In genomic region chr4:95443854-95444811, GRCm38 (mm10) we compare ENCODE assay signal across 12 mouse cellular contexts.
DNase-seq lines count a peak whose midpoint lies in the region; ATAC-seq and TF ChIP-seq lines count a peak whose summit lies in the region.
"Had no signal": no experiment of that assay in that cellular context is flagged by ENCODE, and none has a peak within 500 bp of the region (broad histone marks: within the 10 kb centered on the region; RNA-seq: fewer than 3 reads in every experiment).

No protein-coding gene starts in this region.

- DNase-seq in neural tube, embryonic 11.5 days (ENCODE audit: low spot score), result peak; percentile 13
- peak; percentile 88 to 91 for DNase-seq in kidney, adult 8-10 months
- peak; percentile 19 for DNase-seq in liver, postnatal 0 days
- no peak for DNase-seq in heart, embryonic 10.5 days (ENCODE audit: low spot score)
- no peak for DNase-seq in cerebellum, adult 11-12 months
- no peak for DNase-seq in spleen, postnatal 14 days (ENCODE audit: low spot score in 2 of 2)

- H3K9me3 ChIP-seq in neural tube, embryonic 11.5 days (ENCODE audit: control insufficient read depth, low read length), result no peaks in the 10 kb centered on the region
- no peaks in the 10 kb centered on the region for H3K9me3 ChIP-seq in neural tube, embryonic 15.5 days (replicated peaks)
- no peaks in the 10 kb centered on the region for H3K9me3 ChIP-seq in liver, postnatal 0 days (ENCODE audit: low read length)
- H3K9me3 ChIP-seq in heart, embryonic 10.5 days, result no peaks in the 10 kb centered on the region
- H3K9me3 ChIP-seq: heart, embryonic 12.5 days; hindbrain, embryonic 13.5 days; midbrain, embryonic 15.5 days had no signal

- H3K27ac ChIP-seq in neural tube, embryonic 11.5 days (ENCODE audit: low read depth, low read length), result no peak overlapping the region
- H3K27ac ChIP-seq in neural tube, embryonic 15.5 days (replicated peaks), result no peak overlapping the region
- H3K27ac ChIP-seq in liver, postnatal 0 days (ENCODE audit: low read depth), result no peak overlapping the region
- no peak overlapping the region for H3K27ac ChIP-seq in heart, embryonic 10.5 days
- H3K27ac ChIP-seq: hindbrain, embryonic 13.5 days; liver, embryonic 14.5 days; midbrain, embryonic 15.5 days had no signal

- TF ChIP-seq EP300 in liver, postnatal 0 days (IDR thresholded peaks at IDR 0.05; ENCODE audit: low read depth), result no peak

- no peaks in the 10 kb centered on the region for H3K36me3 ChIP-seq in neural tube, embryonic 11.5 days (ENCODE audit: control insufficient read depth, insufficient read depth, low read length)
- no peaks in the 10 kb centered on the region for H3K36me3 ChIP-seq in neural tube, embryonic 15.5 days
- H3K36me3 ChIP-seq in liver, postnatal 0 days (replicated peaks; ENCODE audit: insufficient read depth, low read length), result no peaks in the 10 kb centered on the region
- no peaks in the 10 kb centered on the region for H3K36me3 ChIP-seq in heart, embryonic 10.5 days
- H3K36me3 ChIP-seq: heart, embryonic 12.5 days; hindbrain, embryonic 13.5 days; midbrain, embryonic 15.5 days had no signal

- TF ChIP-seq CTCF in liver, postnatal 0 days (IDR thresholded peaks at IDR 0.05; ENCODE audit: low read depth), result no peak

- no peaks in the 10 kb centered on the region for H3K4me1 ChIP-seq in neural tube, embryonic 11.5 days (ENCODE audit: control insufficient read depth, insufficient read depth, low read length)
- no peaks in the 10 kb centered on the region for H3K4me1 ChIP-seq in neural tube, embryonic 15.5 days
- no peaks in the 10 kb centered on the region for H3K4me1 ChIP-seq in liver, postnatal 0 days (ENCODE audit: insufficient read depth)
- H3K4me1 ChIP-seq in heart, embryonic 10.5 days, result no peaks in the 10 kb centered on the region
- H3K4me1 ChIP-seq: heart, embryonic 12.5 days; hindbrain, embryonic 13.5 days; midbrain, embryonic 15.5 days had no signal

- H3K9ac ChIP-seq in neural tube, embryonic 11.5 days (ENCODE audit: low read length), result no peak overlapping the region
- H3K9ac ChIP-seq in neural tube, embryonic 15.5 days (replicated peaks), result no peak overlapping the region
- no peak overlapping the region for H3K9ac ChIP-seq in liver, postnatal 0 days (replicated peaks)
- H3K9ac ChIP-seq: heart, embryonic 12.5 days; hindbrain, embryonic 13.5 days; liver, embryonic 14.5 days; midbrain, embryonic 15.5 days had no signal

- WGBS in neural tube, embryonic 11.5 days, result 51% methylated on average over 12 of the region's 12 CpGs
- 51% methylated on average over 12 of the region's 12 CpGs for WGBS in neural tube, embryonic 15.5 days
- WGBS in liver, postnatal 0 days (ENCODE audit: insufficient replicate concordance), result 58% methylated on average over 12 of the region's 12 CpGs
- 62% methylated on average over 12 of the region's 12 CpGs for WGBS in heart, embryonic 10.5 days

- H3K4me2 ChIP-seq in neural tube, embryonic 11.5 days (ENCODE audit: low read depth), result no peak overlapping the region
- no peak overlapping the region for H3K4me2 ChIP-seq in neural tube, embryonic 15.5 days
- H3K4me2 ChIP-seq in liver, postnatal 0 days (ENCODE audit: low read depth, low read length), result no peak overlapping the region
- H3K4me2 ChIP-seq: heart, embryonic 12.5 days; hindbrain, embryonic 13.5 days; midbrain, embryonic 15.5 days had no signal

- no peak for ATAC-seq in neural tube, embryonic 11.5 days (ENCODE audit: insufficient read depth, low FRiP score, low TSS enrichment)
- no peak for ATAC-seq in neural tube, embryonic 15.5 days (ENCODE audit: low FRiP score)
- ATAC-seq in liver, postnatal 0 days, result no peak
- ATAC-seq: midbrain, embryonic 15.5 days had no signal

- H3K27me3 ChIP-seq in neural tube, embryonic 11.5 days (ENCODE audit: control insufficient read depth, insufficient read depth, low read length), result no peaks in the 10 kb centered on the region
- H3K27me3 ChIP-seq in neural tube, embryonic 15.5 days (replicated peaks), result no peaks in the 10 kb centered on the region
- no peaks in the 10 kb centered on the region for H3K27me3 ChIP-seq in liver, postnatal 0 days (ENCODE audit: insufficient read depth, low read length)
- H3K27me3 ChIP-seq in heart, embryonic 10.5 days (ENCODE audit: insufficient read depth, poor library complexity, severe bottlenecking), result no peaks in the 10 kb centered on the region
- H3K27me3 ChIP-seq: CH12.LX; heart, embryonic 12.5 days; hindbrain, embryonic 13.5 days; midbrain, embryonic 15.5 days had no signal

- H3K4me3 ChIP-seq in neural tube, embryonic 11.5 days (ENCODE audit: low read depth, low read length), result no peak overlapping the region
- H3K4me3 ChIP-seq in neural tube, embryonic 15.5 days (replicated peaks), result no peak overlapping the region
- H3K4me3 ChIP-seq in liver, postnatal 0 days (ENCODE audit: low read depth, low read length), result no peak overlapping the region
- H3K4me3 ChIP-seq in heart, embryonic 10.5 days, result no peak overlapping the region
- H3K4me3 ChIP-seq: heart, embryonic 12.5 days; hindbrain, embryonic 13.5 days; midbrain, embryonic 15.5 days had no signal

Comparison
In these comparisons a context has a peak if more than half of its experiments do, and no peak if none do; other contexts are left out.
1. DNase-seq: peak in neural tube, embryonic 11.5 days (single experiment), kidney, adult 8-10 months (2 of 2) and liver, postnatal 0 days (single experiment); none in heart, embryonic 10.5 days (single experiment), cerebellum, adult 11-12 months (single experiment) and spleen, postnatal 14 days (0 of 2).